Mouse (Mus musculus): Measurements from ENCODE around the gene Fxyd5. TPM values are rescaled to one million over a fixed set of nuclear protein-coding genes. Genes with fewer than 3 reads are reported as not detected.

Fxyd5 gene
- polyA plus RNA-seq, 1 experiment from 2014 or later: 14.8 TPM

- 57% methylated on average over 10 of the region's 10 CpGs for WGBS
- ATAC-seq (ENCODE audit: low FRiP score): peak; percentile 21; the same call in 1 of the 2 replicates
- no peaks in the 10 kb centered on the region for H3K36me3 ChIP-seq (replicated peaks; ENCODE audit: control insufficient read depth, insufficient read depth)
Observed at GRCm38 (mm10) chr7:31017104-31017901, 25.0 kb downstream of the Fxyd5 start.

GRCm38 (mm10) chr7:31012971-31013370 is 29.3 kb downstream of the Fxyd5 start:
- 74% methylated on average over 5 of the region's 5 CpGs for WGBS
- DNase-seq (ENCODE audit: low spot score): no peak

More at GRCm38 (mm10) chr7:31017104-31017901, 25.0 kb downstream of the Fxyd5 start:
- Histone ChIP-seq H3K4me3 (replicated peaks; ENCODE audit: low read length) (no peak overlapping the region), H3K4me2 (replicated peaks) (no peak overlapping the region), H3K27ac (no peak overlapping the region), H3K4me1 (replicated peaks; ENCODE audit: control insufficient read depth, insufficient read depth, low read length) (no peaks in the 10 kb centered on the region), H3K9ac (no peak overlapping the region), H3K9me3 (ENCODE audit: control insufficient read depth, low read length) (no peaks in the 10 kb centered on the region), H3K27me3 (ENCODE audit: control insufficient read depth, insufficient read depth, low read length) (no peaks in the 10 kb centered on the region)
- DNase-seq (ENCODE audit: low spot score): peak; percentile 64

GRCm38 (mm10) chr7:31008889-31009288 is 33.4 kb downstream of the Fxyd5 start:
- WGBS: 74% methylated on average over 3 of the region's 3 CpGs
- peak; percentile 31; the same call in 1 of the 2 replicates for ATAC-seq (ENCODE audit: low FRiP score)

More at GRCm38 (mm10) chr7:31012971-31013370, 29.3 kb downstream of the Fxyd5 start:
- Histone ChIP-seq H3K9me3 (ENCODE audit: control insufficient read depth, low read length) (no peaks in the 10 kb centered on the region), H3K9ac (no peak overlapping the region), H3K27ac (no peak overlapping the region), H3K4me3 (replicated peaks; ENCODE audit: low read length) (no peak overlapping the region), H3K4me1 (replicated peaks; ENCODE audit: control insufficient read depth, insufficient read depth, low read length) (no peaks in the 10 kb centered on the region), H3K27me3 (ENCODE audit: control insufficient read depth, insufficient read depth, low read length) (no peaks in the 10 kb centered on the region), H3K36me3 (replicated peaks; ENCODE audit: control insufficient read depth, insufficient read depth) (no peaks in the 10 kb centered on the region), H3K4me2 (replicated peaks) (no peak overlapping the region)
- ATAC-seq (ENCODE audit: low FRiP score): no peak

GRCm38 (mm10) chr7:31008175-31008574 is 34.1 kb downstream of the Fxyd5 start:
- ATAC-seq (ENCODE audit: low FRiP score): no peak
- no peak overlapping the region for H3K27ac ChIP-seq
- H3K9ac ChIP-seq: no peak overlapping the region
- no peak overlapping the region for H3K4me3 ChIP-seq (replicated peaks; ENCODE audit: low read length)
- no peaks in the 10 kb centered on the region for H3K4me1 ChIP-seq (replicated peaks; ENCODE audit: control insufficient read depth, insufficient read depth, low read length)
- 76% methylated on average over 1 of the region's 1 CpGs for WGBS
- DNase-seq (ENCODE audit: low spot score): no peak
- no peaks in the 10 kb centered on the region for H3K27me3 ChIP-seq (ENCODE audit: control insufficient read depth, insufficient read depth, low read length)
- H3K4me2 ChIP-seq (replicated peaks): no peak overlapping the region
- no peaks in the 10 kb centered on the region for H3K36me3 ChIP-seq (replicated peaks; ENCODE audit: control insufficient read depth, insufficient read depth)
- H3K9me3 ChIP-seq (ENCODE audit: control insufficient read depth, low read length): no peaks in the 10 kb centered on the region

More at GRCm38 (mm10) chr7:31008889-31009288, 33.4 kb downstream of the Fxyd5 start:
- H3K4me2 ChIP-seq (replicated peaks): no peak overlapping the region
- no peaks in the 10 kb centered on the region for H3K4me1 ChIP-seq (replicated peaks; ENCODE audit: control insufficient read depth, insufficient read depth, low read length)
- DNase-seq (ENCODE audit: low spot score): no peak
- no peak overlapping the region for H3K9ac ChIP-seq
- H3K36me3 ChIP-seq (replicated peaks; ENCODE audit: control insufficient read depth, insufficient read depth): no peaks in the 10 kb centered on the region
- no peak overlapping the region for H3K4me3 ChIP-seq (replicated peaks; ENCODE audit: low read length)
- no peaks in the 10 kb centered on the region for H3K9me3 ChIP-seq (ENCODE audit: control insufficient read depth, low read length)
- no peak overlapping the region for H3K27ac ChIP-seq
- no peaks in the 10 kb centered on the region for H3K27me3 ChIP-seq (ENCODE audit: control insufficient read depth, insufficient read depth, low read length)

GRCm38 (mm10) chr7:31007775-31008174 is 34.5 kb downstream of the Fxyd5 start:
- no peaks in the 10 kb centered on the region for H3K36me3 ChIP-seq (replicated peaks; ENCODE audit: control insufficient read depth, insufficient read depth)
- no peaks in the 10 kb centered on the region for H3K4me1 ChIP-seq (replicated peaks; ENCODE audit: control insufficient read depth, insufficient read depth, low read length)
- no peak overlapping the region for H3K4me2 ChIP-seq (replicated peaks)
- H3K27me3 ChIP-seq (ENCODE audit: control insufficient read depth, insufficient read depth, low read length): no peaks in the 10 kb centered on the region
- H3K9ac ChIP-seq: no peak overlapping the region
- H3K27ac ChIP-seq: no peak overlapping the region
- H3K9me3 ChIP-seq (ENCODE audit: control insufficient read depth, low read length): no peaks in the 10 kb centered on the region
- WGBS: 95% methylated on average over 1 of the region's 1 CpGs
- DNase-seq (ENCODE audit: low spot score) (no peak), ATAC-seq (ENCODE audit: low FRiP score) (no peak)
- no peak overlapping the region for H3K4me3 ChIP-seq (replicated peaks; ENCODE audit: low read length)

- H3K4me1 ChIP-seq (replicated peaks; ENCODE audit: control insufficient read depth, insufficient read depth, low read length): no peaks in the 10 kb centered on the region
- no peaks in the 10 kb centered on the region for H3K36me3 ChIP-seq (replicated peaks; ENCODE audit: control insufficient read depth, insufficient read depth)
- 84% methylated on average over 8 of the region's 8 CpGs for WGBS
- H3K9me3 ChIP-seq (ENCODE audit: control insufficient read depth, low read length): no peaks in the 10 kb centered on the region
- H3K4me3 ChIP-seq (replicated peaks; ENCODE audit: low read length): no peak overlapping the region
- H3K27ac ChIP-seq: no peak overlapping the region
- no peak overlapping the region for H3K4me2 ChIP-seq (replicated peaks)
- ATAC-seq (ENCODE audit: low FRiP score) (no peak), DNase-seq (ENCODE audit: low spot score) (no peak)
- H3K27me3 ChIP-seq (ENCODE audit: control insufficient read depth, insufficient read depth, low read length): no peaks in the 10 kb centered on the region
- no peak overlapping the region for H3K9ac ChIP-seq
Observed at GRCm38 (mm10) chr7:31002650-31003049, 39.6 kb downstream of the Fxyd5 start.

GRCm38 (mm10) chr7:31000505-31001020 is 41.7 kb downstream of the Fxyd5 start:
- no peaks in the 10 kb centered on the region for H3K4me1 ChIP-seq (replicated peaks; ENCODE audit: control insufficient read depth, insufficient read depth, low read length)
- WGBS: 51% methylated on average over 7 of the region's 7 CpGs
- H3K27me3 ChIP-seq (ENCODE audit: control insufficient read depth, insufficient read depth, low read length): no peaks in the 10 kb centered on the region
- no peak overlapping the region for H3K4me3 ChIP-seq (replicated peaks; ENCODE audit: low read length)
- no peak overlapping the region for H3K4me2 ChIP-seq (replicated peaks)
- DNase-seq (ENCODE audit: low spot score) (peak; percentile 62), ATAC-seq (ENCODE audit: low FRiP score) (no peak)
- H3K9ac ChIP-seq: no peak overlapping the region
- no peak overlapping the region; the same call in 1 of the 2 replicates for H3K27ac ChIP-seq
- H3K9me3 ChIP-seq (ENCODE audit: control insufficient read depth, low read length): no peaks in the 10 kb centered on the region
- no peaks in the 10 kb centered on the region for H3K36me3 ChIP-seq (replicated peaks; ENCODE audit: control insufficient read depth, insufficient read depth)

- no peaks in the 10 kb centered on the region for H3K36me3 ChIP-seq (replicated peaks; ENCODE audit: control insufficient read depth, insufficient read depth)
- ATAC-seq (ENCODE audit: low FRiP score) (no peak), DNase-seq (ENCODE audit: low spot score) (no peak)
- no peak overlapping the region for H3K4me3 ChIP-seq (replicated peaks; ENCODE audit: low read length)
- H3K4me1 ChIP-seq (replicated peaks; ENCODE audit: control insufficient read depth, insufficient read depth, low read length): no peaks in the 10 kb centered on the region
- 98% methylated on average over 2 of the region's 2 CpGs for WGBS
- H3K9me3 ChIP-seq (ENCODE audit: control insufficient read depth, low read length): no peaks in the 10 kb centered on the region
- no peak overlapping the region for H3K4me2 ChIP-seq (replicated peaks)
- H3K9ac ChIP-seq: no peak overlapping the region
- no peak overlapping the region for H3K27ac ChIP-seq
- H3K27me3 ChIP-seq (ENCODE audit: control insufficient read depth, insufficient read depth, low read length): no peaks in the 10 kb centered on the region
Observed at GRCm38 (mm10) chr7:30996491-30996890, 45.8 kb downstream of the Fxyd5 start.

- WGBS: 79% methylated on average over 5 of the region's 5 CpGs
Observed at GRCm38 (mm10) chr7:30993986-30994385, 48.3 kb downstream of the Fxyd5 start.

More at GRCm38 (mm10) chr7:30993986-30994385, 48.3 kb downstream of the Fxyd5 start:
- Histone ChIP-seq H3K27me3 (ENCODE audit: control insufficient read depth, insufficient read depth, low read length) (no peaks in the 10 kb centered on the region), H3K27ac (no peak overlapping the region), H3K9ac (no peak overlapping the region), H3K4me1 (replicated peaks; ENCODE audit: control insufficient read depth, insufficient read depth, low read length) (no peaks in the 10 kb centered on the region), H3K4me2 (replicated peaks) (no peak overlapping the region), H3K9me3 (ENCODE audit: control insufficient read depth, low read length) (no peaks in the 10 kb centered on the region), H3K4me3 (replicated peaks; ENCODE audit: low read length) (no peak overlapping the region), H3K36me3 (replicated peaks; ENCODE audit: control insufficient read depth, insufficient read depth) (no peaks in the 10 kb centered on the region)
- DNase-seq (ENCODE audit: low spot score): no peak
- no peak for ATAC-seq (ENCODE audit: low FRiP score)
